Mouse (Mus musculus): ENCODE data around the gene Taf5l. TPM values are rescaled to one million over a fixed set of nuclear protein-coding genes. Genes with fewer than 3 reads are reported as not detected.
"Not testable (repeated sequence)": the region's sequence is repeated elsewhere in the genome, so short reads cannot be mapped to it uniquely, and the experiment has no call there.

Gene Taf5l
- polyA plus RNA-seq, 1 experiment from 2014 or later, result 45.6 TPM

DNA sequence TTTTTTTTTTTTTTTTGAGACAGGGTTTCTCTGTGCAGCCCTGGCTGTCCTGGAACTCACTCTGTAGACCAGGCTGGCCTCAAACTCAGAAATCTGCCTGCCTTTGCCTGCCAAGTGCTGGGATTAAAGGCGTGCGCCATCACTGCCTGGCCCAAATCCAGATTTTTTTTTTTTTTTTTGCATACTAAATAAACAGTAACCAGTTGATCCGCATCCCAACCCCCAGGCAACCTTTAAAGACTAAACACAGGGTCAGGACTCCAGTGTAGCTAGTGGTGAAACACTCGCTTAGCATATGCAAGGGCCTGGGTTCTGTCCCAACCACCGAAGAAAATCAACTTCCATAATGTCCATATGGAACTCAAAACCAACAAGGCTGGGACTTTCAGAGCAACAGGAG is 60.6 kb downstream of the Taf5l start:
- not testable (repeated sequence) for H3K9me3 ChIP-seq (ENCODE audit: control insufficient read depth, low read length); H3K9ac ChIP-seq (ENCODE audit: low read length); H3K27me3 ChIP-seq (ENCODE audit: control insufficient read depth, insufficient read depth, low read length); H3K4me2 ChIP-seq (ENCODE audit: low read depth); ATAC-seq (ENCODE audit: insufficient read depth, low FRiP score, low TSS enrichment); H3K4me3 ChIP-seq (ENCODE audit: low read depth, low read length); H3K36me3 ChIP-seq (ENCODE audit: control insufficient read depth, insufficient read depth, low read length); H3K27ac ChIP-seq (ENCODE audit: low read depth, low read length); DNase-seq (ENCODE audit: low spot score); H3K4me1 ChIP-seq (ENCODE audit: control insufficient read depth, insufficient read depth, low read length)
- WGBS, result 93% methylated on average over 5 of the region's 5 CpGs

DNA sequence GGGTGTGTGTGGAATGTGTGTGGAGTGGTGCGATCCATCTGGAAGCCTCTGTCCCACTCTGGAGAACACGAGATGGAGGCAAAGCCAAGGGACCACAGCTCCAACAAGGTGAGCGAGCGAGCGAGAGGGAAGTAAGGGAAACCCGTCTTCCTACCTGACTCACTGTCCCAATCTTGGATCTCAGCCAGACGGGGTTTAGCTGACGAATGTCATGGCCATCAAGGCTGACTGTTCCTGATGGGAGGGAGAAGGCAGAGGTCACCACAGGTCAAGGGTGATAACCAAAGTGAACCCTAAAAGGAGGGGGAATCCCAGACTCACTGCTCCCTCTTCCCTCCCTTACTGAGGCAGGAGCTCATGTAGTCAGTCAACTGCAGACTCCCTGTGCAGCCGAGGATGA is 61.1 kb downstream of the Taf5l start:
- 88% methylated on average over 9 of the region's 9 CpGs for WGBS
- no peak overlapping the region for H3K4me2 ChIP-seq (ENCODE audit: low read depth)
- H3K4me3 ChIP-seq (ENCODE audit: low read depth, low read length), result no peak overlapping the region
- no peaks in the 10 kb centered on the region for H3K27me3 ChIP-seq (ENCODE audit: control insufficient read depth, insufficient read depth, low read length)
- no peaks in the 10 kb centered on the region; the same call in 1 of the 2 replicates for H3K36me3 ChIP-seq (ENCODE audit: control insufficient read depth, insufficient read depth, low read length)
- H3K4me1 ChIP-seq (ENCODE audit: control insufficient read depth, insufficient read depth, low read length), result no peaks in the 10 kb centered on the region
- H3K27ac ChIP-seq (ENCODE audit: low read depth, low read length), result no peak overlapping the region
- H3K9me3 ChIP-seq (ENCODE audit: control insufficient read depth, low read length), result no peaks in the 10 kb centered on the region
- no peak overlapping the region for H3K9ac ChIP-seq (ENCODE audit: low read length)
- ATAC-seq (ENCODE audit: insufficient read depth, low FRiP score, low TSS enrichment) (no peak), DNase-seq (ENCODE audit: low spot score) (no peak)

DNA sequence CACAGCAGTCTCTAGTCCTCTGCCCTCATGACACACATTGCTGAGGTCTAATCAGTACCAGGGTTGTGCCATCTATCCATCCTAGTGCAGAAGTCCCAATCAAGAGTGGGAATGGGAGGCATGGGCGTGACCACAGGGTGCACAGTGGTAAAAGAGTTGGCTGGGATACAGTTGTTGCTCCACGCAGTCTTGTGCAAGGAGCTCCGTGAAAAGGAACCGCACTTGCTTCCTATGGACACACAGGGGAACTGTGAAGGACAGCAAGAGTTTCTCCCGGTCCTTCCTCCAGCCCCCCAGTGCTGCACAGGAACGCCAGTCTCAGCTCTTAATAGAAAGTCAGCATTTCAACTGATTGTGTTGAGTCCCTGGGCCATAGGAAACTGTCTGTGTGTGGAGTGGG is 61.7 kb downstream of the Taf5l start:
- H3K4me1 ChIP-seq (ENCODE audit: control insufficient read depth, insufficient read depth, low read length), result no peaks in the 10 kb centered on the region
- no peaks in the 10 kb centered on the region; the same call in 1 of the 2 replicates for H3K36me3 ChIP-seq (ENCODE audit: control insufficient read depth, insufficient read depth, low read length)
- no peak overlapping the region for H3K9ac ChIP-seq (ENCODE audit: low read length)
- no peaks in the 10 kb centered on the region for H3K9me3 ChIP-seq (ENCODE audit: control insufficient read depth, low read length)
- WGBS, result 91% methylated on average over 6 of the region's 6 CpGs
- H3K4me3 ChIP-seq (ENCODE audit: low read depth, low read length), result no peak overlapping the region
- no peak for DNase-seq (ENCODE audit: low spot score)
- H3K27me3 ChIP-seq (ENCODE audit: control insufficient read depth, insufficient read depth, low read length), result no peaks in the 10 kb centered on the region
- H3K27ac ChIP-seq (ENCODE audit: low read depth, low read length), result no peak overlapping the region
- no peak overlapping the region for H3K4me2 ChIP-seq (ENCODE audit: low read depth)
- no peak for ATAC-seq (ENCODE audit: insufficient read depth, low FRiP score, low TSS enrichment)

DNA sequence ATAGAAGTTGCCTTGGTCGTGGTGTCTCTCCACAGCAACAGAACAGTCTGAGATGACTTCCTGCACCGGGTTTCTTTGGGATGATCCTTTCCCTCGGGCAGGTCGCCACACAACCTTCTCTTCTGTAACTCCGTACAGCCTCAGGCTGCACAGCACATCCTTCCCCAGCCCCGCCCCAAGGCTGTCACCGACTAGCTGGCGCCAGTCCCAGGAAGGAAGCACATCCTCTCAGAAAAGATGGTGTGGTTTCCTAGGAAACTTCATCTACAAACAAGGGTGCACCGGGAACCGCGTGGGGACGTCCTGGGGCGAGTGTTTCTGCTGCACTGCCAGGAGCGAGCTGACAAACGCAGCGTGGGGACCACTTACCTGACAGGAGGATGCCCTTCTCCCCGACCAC is 63.1 kb downstream of the Taf5l start:
- Histone ChIP-seq H3K27me3 (ENCODE audit: control insufficient read depth, insufficient read depth, low read length) (no peaks in the 10 kb centered on the region), H3K36me3 (ENCODE audit: control insufficient read depth, insufficient read depth, low read length) (no peaks in the 10 kb centered on the region; the same call in 1 of the 2 replicates), H3K9me3 (ENCODE audit: control insufficient read depth, low read length) (no peaks in the 10 kb centered on the region), H3K9ac (ENCODE audit: low read length) (no peak overlapping the region), H3K27ac (ENCODE audit: low read depth, low read length) (no peak overlapping the region), H3K4me2 (ENCODE audit: low read depth) (no peak overlapping the region), H3K4me1 (ENCODE audit: control insufficient read depth, insufficient read depth, low read length) (no peaks in the 10 kb centered on the region), H3K4me3 (ENCODE audit: low read depth, low read length) (no peak overlapping the region)
- DNase-seq (ENCODE audit: low spot score), result no peak
- ATAC-seq (ENCODE audit: insufficient read depth, low FRiP score, low TSS enrichment), result no peak
- 86% methylated on average over 17 of the region's 17 CpGs for WGBS

DNA sequence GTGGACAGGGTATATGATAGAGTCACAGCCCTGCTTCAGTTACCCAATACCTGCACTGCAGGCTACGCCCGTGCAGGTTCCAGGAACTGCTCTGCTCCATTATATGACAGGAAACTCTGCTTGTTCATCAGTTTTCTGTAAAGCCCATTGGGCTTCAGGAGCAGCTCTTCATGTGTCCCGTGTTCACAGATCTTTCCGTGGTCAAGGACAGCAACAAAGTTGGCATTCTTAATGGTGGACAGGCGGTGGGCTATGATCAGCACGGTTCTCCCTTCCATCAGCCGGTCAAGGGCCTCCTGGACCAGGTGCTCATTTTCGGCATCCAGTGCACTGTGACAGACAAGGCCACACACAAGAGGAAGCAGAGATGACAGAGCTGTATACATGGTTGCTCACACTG is 67.0 kb downstream of the Taf5l start:
- H3K9ac ChIP-seq (ENCODE audit: low read length), result no peak overlapping the region
- no peak overlapping the region for H3K4me3 ChIP-seq (ENCODE audit: low read depth, low read length)
- DNase-seq (ENCODE audit: low spot score) (no peak), ATAC-seq (ENCODE audit: insufficient read depth, low FRiP score, low TSS enrichment) (no peak)
- H3K27me3 ChIP-seq (ENCODE audit: control insufficient read depth, insufficient read depth, low read length), result no peaks in the 10 kb centered on the region
- no peaks in the 10 kb centered on the region for H3K9me3 ChIP-seq (ENCODE audit: control insufficient read depth, low read length)
- no peak overlapping the region for H3K4me2 ChIP-seq (ENCODE audit: low read depth)
- H3K27ac ChIP-seq (ENCODE audit: low read depth, low read length), result no peak overlapping the region
- H3K4me1 ChIP-seq (ENCODE audit: control insufficient read depth, insufficient read depth, low read length), result peaks cover 2% of the 10 kb centered on the region; the same call in 1 of the 2 replicates
- 91% methylated on average over 8 of the region's 8 CpGs for WGBS
- H3K36me3 ChIP-seq (ENCODE audit: control insufficient read depth, insufficient read depth, low read length), result no peaks in the 10 kb centered on the region; the same call in 1 of the 2 replicates

DNA sequence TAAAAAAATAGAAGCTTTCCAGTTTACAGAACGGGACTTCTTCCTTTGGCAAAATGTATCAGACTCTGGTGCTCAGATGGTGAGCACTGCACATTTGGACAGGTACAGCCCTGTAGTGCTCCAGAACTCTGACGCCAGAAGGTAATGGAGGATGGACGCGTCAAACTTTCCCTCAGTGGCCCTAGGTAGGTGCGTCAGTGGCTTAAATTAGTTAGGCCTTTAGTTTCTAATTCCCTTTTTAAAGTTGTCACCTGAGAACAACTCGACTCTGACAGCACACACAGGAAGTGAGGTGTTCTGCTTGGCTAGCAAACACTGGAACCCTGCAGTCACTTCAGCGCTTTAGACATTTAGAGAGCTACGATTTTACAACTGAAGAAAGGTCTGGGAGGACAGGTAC is 67.5 kb downstream of the Taf5l start:
- Histone ChIP-seq H3K9me3 (ENCODE audit: control insufficient read depth, low read length) (no peaks in the 10 kb centered on the region), H3K36me3 (ENCODE audit: control insufficient read depth, insufficient read depth, low read length) (no peaks in the 10 kb centered on the region; the same call in 1 of the 2 replicates), H3K9ac (ENCODE audit: low read length) (no peak overlapping the region), H3K4me3 (ENCODE audit: low read depth, low read length) (no peak overlapping the region), H3K4me2 (ENCODE audit: low read depth) (no peak overlapping the region), H3K27me3 (ENCODE audit: control insufficient read depth, insufficient read depth, low read length) (no peaks in the 10 kb centered on the region), H3K4me1 (ENCODE audit: control insufficient read depth, insufficient read depth, low read length) (peaks cover 2% of the 10 kb centered on the region; the same call in 1 of the 2 replicates), H3K27ac (ENCODE audit: low read depth, low read length) (no peak overlapping the region)
- 89% methylated on average over 8 of the region's 8 CpGs for WGBS
- ATAC-seq (ENCODE audit: insufficient read depth, low FRiP score, low TSS enrichment) (no peak), DNase-seq (ENCODE audit: low spot score) (no peak)

DNA sequence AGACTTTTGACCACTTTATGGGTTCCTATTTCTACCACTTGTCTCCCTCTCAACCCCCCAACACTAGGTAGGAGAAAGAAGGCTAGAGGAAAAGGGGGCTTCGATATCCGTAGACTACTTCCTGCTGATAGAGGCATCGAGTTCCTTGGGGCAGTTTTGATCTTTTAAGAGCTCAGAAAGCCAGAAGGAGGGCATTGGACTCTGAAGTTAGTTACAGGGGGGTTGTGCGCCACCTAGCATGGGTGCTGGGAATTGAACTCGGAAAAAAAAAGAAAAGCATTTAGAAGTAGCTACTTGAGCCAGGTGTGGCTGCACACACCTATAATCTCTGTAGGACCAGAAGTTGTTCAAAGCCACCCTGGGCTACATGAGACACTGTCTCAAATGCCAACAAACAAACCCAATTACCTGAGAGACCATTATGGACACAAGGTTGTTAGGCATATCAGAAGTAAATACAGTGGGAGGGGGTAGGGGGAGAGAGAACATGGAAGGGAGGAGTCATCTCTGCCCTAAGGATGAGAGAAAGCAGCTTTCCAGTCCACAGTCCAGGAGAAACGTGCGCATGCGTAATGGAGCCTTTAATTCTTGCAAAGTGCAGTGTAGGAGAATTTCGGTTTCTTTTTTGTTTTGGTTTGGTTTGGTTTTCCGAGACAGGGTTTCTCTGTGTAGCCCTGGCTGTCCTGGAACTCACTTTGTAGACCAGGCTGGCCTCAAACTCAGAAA is 71.0 kb downstream of the Taf5l start:
- H3K4me1 ChIP-seq (ENCODE audit: control insufficient read depth, insufficient read depth, low read length), result peaks cover 8% of the 10 kb centered on the region
- no peaks in the 10 kb centered on the region for H3K9me3 ChIP-seq (ENCODE audit: control insufficient read depth, low read length)
- no peak overlapping the region for H3K27ac ChIP-seq (ENCODE audit: low read depth, low read length)
- 31% methylated on average over 10 of the region's 10 CpGs for WGBS
- DNase-seq (ENCODE audit: low spot score) (peak; percentile 65), ATAC-seq (ENCODE audit: insufficient read depth, low FRiP score, low TSS enrichment) (no peak)
- peaks cover 3% of the 10 kb centered on the region; the same call in 1 of the 2 replicates for H3K36me3 ChIP-seq (ENCODE audit: control insufficient read depth, insufficient read depth, low read length)
- H3K4me2 ChIP-seq (ENCODE audit: low read depth), result peak overlapping the region; percentile 88
- H3K27me3 ChIP-seq (ENCODE audit: control insufficient read depth, insufficient read depth, low read length), result no peaks in the 10 kb centered on the region
- peak overlapping the region; percentile 77 for H3K9ac ChIP-seq (ENCODE audit: low read length)
- peak overlapping the region; percentile 99 for H3K4me3 ChIP-seq (ENCODE audit: low read depth, low read length)

DNA sequence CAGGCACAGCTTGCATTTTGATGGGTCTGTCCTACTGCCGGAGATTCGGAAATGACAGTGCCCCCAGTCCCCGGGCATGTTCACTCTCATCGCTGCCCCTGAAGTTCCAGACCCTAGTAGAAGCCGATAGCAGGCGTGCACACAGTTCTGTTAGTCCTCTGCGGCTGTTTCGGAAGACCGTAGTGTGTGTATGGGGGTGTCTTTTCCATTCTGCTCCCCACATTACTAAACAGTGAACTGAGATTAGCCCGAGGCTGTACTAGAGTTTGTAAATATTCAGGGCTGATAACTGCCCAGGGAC is 71.6 kb downstream of the Taf5l start:
- H3K27me3 ChIP-seq (ENCODE audit: control insufficient read depth, insufficient read depth, low read length), result no peaks in the 10 kb centered on the region
- peaks cover 3% of the 10 kb centered on the region; the same call in 1 of the 2 replicates for H3K36me3 ChIP-seq (ENCODE audit: control insufficient read depth, insufficient read depth, low read length)
- 0 out of 2 replicates have a peak overlapping the region, but pooled peaks have one; percentile 45 for H3K27ac ChIP-seq (ENCODE audit: low read depth, low read length)
- H3K4me3 ChIP-seq (ENCODE audit: low read depth, low read length), result peak overlapping the region; percentile 99
- H3K4me1 ChIP-seq (ENCODE audit: control insufficient read depth, insufficient read depth, low read length), result peaks cover 8% of the 10 kb centered on the region
- 5% methylated on average over 10 of the region's 10 CpGs for WGBS
- H3K9ac ChIP-seq (ENCODE audit: low read length), result peak overlapping the region; percentile 77
- no peaks in the 10 kb centered on the region for H3K9me3 ChIP-seq (ENCODE audit: control insufficient read depth, low read length)
- H3K4me2 ChIP-seq (ENCODE audit: low read depth), result peak overlapping the region; percentile 88
- no peak for DNase-seq (ENCODE audit: low spot score)
- no peak for ATAC-seq (ENCODE audit: insufficient read depth, low FRiP score, low TSS enrichment)

Data from neural tube, embryonic 11.5 days (tissue).